Mouse (Mus musculus): ENCODE measurements around the gene Gtf3a. TPM values are rescaled to one million over a fixed set of nuclear protein-coding genes. Genes with fewer than 3 reads are reported as not detected.

Gtf3a gene
- polyA plus RNA-seq, 1 experiment from 2014 or later, result 109 TPM

- Histone ChIP-seq H3K4me2 (no peak overlapping the region), H3K4me1 (0 out of 2 replicates have a peak, but pooled peaks cover 4% of the 10 kb centered on the region), H3K36me3 (no peaks in the 10 kb centered on the region), H3K4me3 (no peak overlapping the region), H3K27me3 (0 out of 2 replicates have a peak, but pooled peaks cover 3% of the 10 kb centered on the region), H3K9ac (no peak overlapping the region), H3K27ac (no peak overlapping the region), H3K9me3 (no peaks in the 10 kb centered on the region)
- ATAC-seq (ENCODE audit: insufficient number of reproducible peaks, low FRiP score, low TSS enrichment, low read depth), result no peak
- WGBS, result 69% methylated on average over 13 of the region's 13 CpGs
Observed at GRCm38 (mm10) chr5:146968695-146969393, 20.4 kb downstream of the Gtf3a start.

- H3K9me3 ChIP-seq, result no peaks in the 10 kb centered on the region
- WGBS, result 60% methylated on average over 10 of the region's 10 CpGs
- no peak overlapping the region for H3K4me2 ChIP-seq
- H3K36me3 ChIP-seq, result no peaks in the 10 kb centered on the region
- 0 out of 2 replicates have a peak, but pooled peaks cover 3% of the 10 kb centered on the region for H3K27me3 ChIP-seq
- H3K4me1 ChIP-seq, result no peaks in the 10 kb centered on the region
- no peak for ATAC-seq (ENCODE audit: insufficient number of reproducible peaks, low FRiP score, low TSS enrichment, low read depth)
- H3K9ac ChIP-seq, result no peak overlapping the region
- no peak overlapping the region for H3K27ac ChIP-seq
- H3K4me3 ChIP-seq, result no peak overlapping the region
Observed at GRCm38 (mm10) chr5:146971776-146972561, 23.5 kb downstream of the Gtf3a start.

- H3K27me3 ChIP-seq, result 0 out of 2 replicates have a peak, but pooled peaks cover 3% of the 10 kb centered on the region
- no peak overlapping the region for H3K4me3 ChIP-seq
- no peak overlapping the region for H3K4me2 ChIP-seq
- ATAC-seq (ENCODE audit: insufficient number of reproducible peaks, low FRiP score, low TSS enrichment, low read depth), result no peak
- WGBS, result 82% methylated on average over 9 of the region's 9 CpGs
- H3K9me3 ChIP-seq, result no peaks in the 10 kb centered on the region
- no peak overlapping the region for H3K27ac ChIP-seq
- H3K9ac ChIP-seq, result no peak overlapping the region
- H3K36me3 ChIP-seq, result no peaks in the 10 kb centered on the region
- H3K4me1 ChIP-seq, result no peaks in the 10 kb centered on the region
Observed at GRCm38 (mm10) chr5:146973353-146973752, 24.9 kb downstream of the Gtf3a start.

GRCm38 (mm10) chr5:146973858-146974780 lies 25.7 kb downstream of the Gtf3a start:
- Histone ChIP-seq H3K4me1 (no peaks in the 10 kb centered on the region), H3K9me3 (no peaks in the 10 kb centered on the region), H3K4me2 (no peak overlapping the region), H3K27ac (no peak overlapping the region), H3K9ac (no peak overlapping the region), H3K36me3 (no peaks in the 10 kb centered on the region), H3K27me3 (0 out of 2 replicates have a peak, but pooled peaks cover 3% of the 10 kb centered on the region), H3K4me3 (no peak overlapping the region)
- no peak for ATAC-seq (ENCODE audit: insufficient number of reproducible peaks, low FRiP score, low TSS enrichment, low read depth)
- WGBS, result 80% methylated on average over 25 of the region's 25 CpGs

- Histone ChIP-seq H3K4me3 (no peak overlapping the region), H3K27me3 (0 out of 2 replicates have a peak, but pooled peaks cover 3% of the 10 kb centered on the region), H3K4me2 (no peak overlapping the region), H3K27ac (no peak overlapping the region), H3K4me1 (no peaks in the 10 kb centered on the region), H3K9me3 (no peaks in the 10 kb centered on the region), H3K36me3 (no peaks in the 10 kb centered on the region), H3K9ac (no peak overlapping the region)
- no peak for ATAC-seq (ENCODE audit: insufficient number of reproducible peaks, low FRiP score, low TSS enrichment, low read depth)
- 42% methylated on average over 13 of the region's 13 CpGs for WGBS
Observed at GRCm38 (mm10) chr5:146974781-146975123, 26.3 kb downstream of the Gtf3a start.

GRCm38 (mm10) chr5:146981376-146981775 lies 32.9 kb downstream of the Gtf3a start:
- Histone ChIP-seq H3K4me1 (no peaks in the 10 kb centered on the region), H3K9ac (no peak overlapping the region), H3K36me3 (no peaks in the 10 kb centered on the region), H3K4me3 (no peak overlapping the region), H3K9me3 (no peaks in the 10 kb centered on the region), H3K27ac (no peak overlapping the region), H3K27me3 (peaks cover 15% of the 10 kb centered on the region; the same call in 1 of the 2 replicates), H3K4me2 (no peak overlapping the region)
- ATAC-seq (ENCODE audit: insufficient number of reproducible peaks, low FRiP score, low TSS enrichment, low read depth), result no peak
- 88% methylated on average over 6 of the region's 6 CpGs for WGBS

- Histone ChIP-seq H3K36me3 (no peaks in the 10 kb centered on the region), H3K4me1 (no peaks in the 10 kb centered on the region), H3K9me3 (no peaks in the 10 kb centered on the region), H3K4me3 (no peak overlapping the region), H3K9ac (no peak overlapping the region), H3K27ac (no peak overlapping the region), H3K27me3 (peaks cover 15% of the 10 kb centered on the region; the same call in 1 of the 2 replicates), H3K4me2 (no peak overlapping the region)
- ATAC-seq (ENCODE audit: insufficient number of reproducible peaks, low FRiP score, low TSS enrichment, low read depth), result no peak
- WGBS, result 6% methylated on average over 8 of the region's 8 CpGs
Observed at GRCm38 (mm10) chr5:146983216-146983615, 34.8 kb downstream of the Gtf3a start.

- Histone ChIP-seq H3K4me1 (no peaks in the 10 kb centered on the region), H3K9ac (no peak overlapping the region), H3K4me3 (no peak overlapping the region), H3K9me3 (no peaks in the 10 kb centered on the region), H3K4me2 (no peak overlapping the region), H3K27ac (no peak overlapping the region), H3K27me3 (peaks cover 15% of the 10 kb centered on the region; the same call in 1 of the 2 replicates), H3K36me3 (no peaks in the 10 kb centered on the region)
- WGBS, result 61% methylated on average over 21 of the region's 21 CpGs
- ATAC-seq (ENCODE audit: insufficient number of reproducible peaks, low FRiP score, low TSS enrichment, low read depth), result no peak
Observed at GRCm38 (mm10) chr5:146985725-146986433, 37.4 kb downstream of the Gtf3a start.

- Histone ChIP-seq H3K4me2 (no peak overlapping the region), H3K9me3 (no peaks in the 10 kb centered on the region), H3K4me1 (no peaks in the 10 kb centered on the region), H3K4me3 (no peak overlapping the region), H3K27ac (no peak overlapping the region), H3K27me3 (peaks cover 13% of the 10 kb centered on the region; the same call in 1 of the 2 replicates), H3K36me3 (no peaks in the 10 kb centered on the region), H3K9ac (no peak overlapping the region)
- 75% methylated on average over 10 of the region's 10 CpGs for WGBS
- no peak for ATAC-seq (ENCODE audit: insufficient number of reproducible peaks, low FRiP score, low TSS enrichment, low read depth)
Observed at GRCm38 (mm10) chr5:146987588-146987987, 39.1 kb downstream of the Gtf3a start.

GRCm38 (mm10) chr5:146989051-146989450 lies 40.6 kb downstream of the Gtf3a start:
- ATAC-seq (ENCODE audit: insufficient number of reproducible peaks, low FRiP score, low TSS enrichment, low read depth), result no peak
- Histone ChIP-seq H3K27ac (no peak overlapping the region), H3K9ac (no peak overlapping the region), H3K4me3 (no peak overlapping the region), H3K27me3 (0 out of 2 replicates have a peak, but pooled peaks cover 10% of the 10 kb centered on the region), H3K4me1 (no peaks in the 10 kb centered on the region), H3K36me3 (no peaks in the 10 kb centered on the region), H3K9me3 (no peaks in the 10 kb centered on the region), H3K4me2 (no peak overlapping the region)
- WGBS, result 66% methylated on average over 5 of the region's 5 CpGs

- Histone ChIP-seq H3K9ac (no peak overlapping the region), H3K4me3 (no peak overlapping the region), H3K27ac (no peak overlapping the region), H3K4me2 (no peak overlapping the region), H3K36me3 (no peaks in the 10 kb centered on the region), H3K4me1 (no peaks in the 10 kb centered on the region), H3K9me3 (no peaks in the 10 kb centered on the region), H3K27me3 (no peaks in the 10 kb centered on the region)
- no peak for ATAC-seq (ENCODE audit: insufficient number of reproducible peaks, low FRiP score, low TSS enrichment, low read depth)
- 60% methylated on average over 8 of the region's 8 CpGs for WGBS
Observed at GRCm38 (mm10) chr5:146993509-146993908, 45.1 kb downstream of the Gtf3a start.

All from limb, embryonic 15.5 days (tissue).